Mouse (Mus musculus): ENCODE data around the gene Arhgap17. TPM values are rescaled to one million over a fixed set of nuclear protein-coding genes. Genes with fewer than 3 reads are reported as not detected.

The Arhgap17 gene
- total RNA-seq, 2 experiments from 2014 or later, result 16.9 to 20.9 TPM

DNA sequence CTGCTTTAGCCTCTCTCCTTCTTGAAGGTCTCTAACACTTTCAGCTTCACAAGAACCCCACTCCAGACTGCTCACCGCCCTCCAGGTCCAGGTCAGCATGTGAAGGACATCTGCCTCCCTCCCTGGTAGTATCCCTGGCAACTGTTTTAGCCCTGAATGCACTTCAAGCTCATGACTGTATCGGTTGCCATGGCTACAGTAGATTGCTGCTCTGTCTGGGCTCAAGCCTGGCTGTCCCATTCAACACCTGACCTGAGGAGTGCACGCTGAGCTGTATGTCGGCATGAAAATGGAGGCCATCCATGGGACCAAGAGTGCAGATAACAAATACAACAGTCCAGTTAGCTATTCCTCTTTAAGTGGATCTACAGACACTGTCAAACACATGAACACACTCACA is 131.1 kb downstream of the Arhgap17 start:
- peak in 1 of 2 experiments; percentile 25 for DNase-seq (ENCODE audit: low spot score in 2 of 2)
- intact Hi-C loops (cut with DNase I), result no loop called here

DNA sequence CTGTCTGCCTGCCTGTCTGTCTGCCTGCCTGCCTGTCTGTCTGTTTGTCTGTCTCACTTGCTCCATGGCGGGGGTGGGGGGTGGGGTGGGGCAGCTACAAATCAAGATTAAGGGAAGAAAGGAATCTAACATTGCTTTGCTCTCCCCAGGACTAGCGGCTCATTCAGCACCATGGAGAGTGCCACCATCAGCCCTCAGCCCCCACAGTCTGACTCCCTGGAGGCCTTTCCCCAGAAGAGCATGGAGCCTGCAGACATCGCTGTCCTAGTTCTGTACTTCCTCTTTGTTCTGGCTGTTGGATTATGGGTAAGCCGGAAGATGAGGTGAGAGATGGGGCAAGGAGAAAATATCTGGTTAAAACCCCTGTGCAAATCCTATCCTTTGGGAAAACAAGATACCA is 134.3 kb downstream of the Arhgap17 start:
- no peak for DNase-seq (ENCODE audit: low spot score in 2 of 2)
- intact Hi-C loops (cut with DNase I), result no loop called here

Other genes with a start within 250 kb of the Arhgap17 start
- 10 to 100 TPM; 44.5 to 52.2 TPM for gene Tnrc6a, start 246.0 kb downstream of the Arhgap17 start, total RNA-seq (2021)
- under 1 TPM; 0.17 to 0.42 TPM for gene Slc5a11, start 155.1 kb downstream of the Arhgap17 start, total RNA-seq (2021)
- gene Lcmt1, start 131 bp downstream of the Arhgap17 start, total RNA-seq (2021), result 10 to 100 TPM; 83.3 to 91.9 TPM
- not detected for gene Aqp8, start 92.4 kb upstream of the Arhgap17 start, total RNA-seq (2021)
- gene Zkscan2, start 130.5 kb upstream of the Arhgap17 start, total RNA-seq (2021), result 10 to 100 TPM; 17.1 to 19.3 TPM

Measured in left cerebral cortex, postnatal 14 days (tissue).